Mouse (Mus musculus): Measurements from ENCODE around the gene Ncl. TPM values are rescaled to one million over a fixed set of nuclear protein-coding genes. Genes with fewer than 3 reads are reported as not detected.

Gene Ncl
- polyA plus RNA-seq (2012; rRNA removed; ENCODE audit: low replicate concordance), result 4.1 and 8.2 TPM in 2 replicates

DNA sequence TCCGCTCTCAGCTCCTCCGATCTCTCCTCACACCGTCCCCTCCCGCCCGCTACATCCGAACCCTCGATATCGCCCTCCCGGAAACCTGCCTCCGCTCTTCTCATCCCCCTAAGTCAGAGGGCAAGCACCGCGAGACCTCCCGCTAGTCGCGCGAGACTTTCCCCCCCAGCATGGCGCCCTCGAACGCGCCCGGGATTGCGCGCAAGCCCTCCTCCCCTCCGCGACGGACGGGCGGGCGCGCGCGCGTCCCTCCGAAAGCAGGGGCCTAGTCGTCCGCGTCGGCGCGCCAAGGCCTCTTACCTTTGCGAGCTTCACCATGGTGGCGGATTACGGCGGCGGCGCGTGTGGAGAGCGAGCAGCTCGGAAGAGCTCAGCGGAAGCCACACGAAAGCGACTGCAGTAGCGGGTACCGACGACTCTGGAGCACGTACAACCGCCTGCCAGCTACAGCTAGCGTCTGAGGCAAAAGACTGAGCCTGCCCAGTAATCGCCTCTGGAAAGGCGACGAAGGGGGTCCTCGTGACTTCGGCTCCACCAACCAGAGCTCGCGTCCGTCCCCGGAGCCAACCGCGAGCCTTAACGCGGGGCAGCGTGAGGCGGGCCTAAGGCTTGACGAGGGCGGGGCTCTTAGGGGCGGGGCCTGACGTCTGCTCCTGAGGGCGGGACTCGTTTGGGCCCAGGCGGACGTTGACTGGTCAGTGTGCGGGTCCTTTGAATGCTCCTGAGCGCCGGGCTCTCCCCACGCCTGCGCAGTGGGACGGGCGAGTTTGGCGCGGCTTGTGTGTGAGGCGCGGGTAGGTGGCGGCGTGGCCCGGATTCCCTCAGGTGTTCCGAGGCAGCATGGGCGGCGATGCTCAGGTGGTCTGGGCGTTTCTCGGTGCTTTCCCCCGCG lies at the start of gene Ncl:
Ncl (minus strand) TSS at position 495 of the 892 bp plus-strand sequence.

DNA sequence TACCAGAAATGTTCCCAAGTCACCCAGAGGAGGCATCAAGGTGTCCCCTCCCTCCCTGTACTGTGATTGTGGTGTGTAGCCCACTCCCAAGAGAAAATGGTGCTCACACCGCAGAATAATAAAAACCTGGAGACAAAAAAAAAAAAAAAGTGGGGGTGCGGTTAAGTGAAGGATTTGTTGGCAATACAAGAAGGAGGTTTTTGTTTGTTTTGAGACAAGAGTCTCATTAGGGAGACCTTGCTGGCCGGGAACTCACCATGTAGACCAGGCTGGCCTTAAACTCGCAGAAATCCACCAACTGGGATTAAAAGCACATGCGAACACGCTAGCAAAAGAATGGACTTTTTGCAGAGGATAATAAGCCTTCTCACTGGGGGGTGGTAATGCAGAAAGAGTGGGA lies 56.7 kb downstream of the Ncl start, which contains the start of gene B3gnt7:
B3gnt7 (plus strand) TSS at position 301 of the 400 bp plus-strand sequence.

Other genes starting within 250 kb of the Ncl start
- 1.1 TPM in 1 of 2 replicates, not detected in the other for gene Htr2b, start 247.4 kb downstream of the Ncl start, polyA plus RNA-seq (2012; rRNA removed; ENCODE audit: low replicate concordance)
- not detected in 2 replicates for gene Gm21972, start 225.8 kb downstream of the Ncl start, polyA plus RNA-seq (2012; rRNA removed; ENCODE audit: low replicate concordance)
- 3.5 and 3.8 TPM in 2 replicates for gene Armc9, start 204.6 kb downstream of the Ncl start, polyA plus RNA-seq (2012; rRNA removed; ENCODE audit: low replicate concordance)
- gene B3gnt7, start 56.6 kb downstream of the Ncl start, polyA plus RNA-seq (2012; rRNA removed; ENCODE audit: low replicate concordance), result 7.1 and 8.3 TPM in 2 replicates
- gene Nmur1, start 66.8 kb upstream of the Ncl start, polyA plus RNA-seq (2012; rRNA removed; ENCODE audit: low replicate concordance), result 0.32 and 0.42 TPM in 2 replicates
- gene Tex44, start 66.9 kb upstream of the Ncl start, polyA plus RNA-seq (2012; rRNA removed; ENCODE audit: low replicate concordance), result not detected in 2 replicates
- gene Ptma, start 167.3 kb upstream of the Ncl start, polyA plus RNA-seq (2012; rRNA removed; ENCODE audit: low replicate concordance), result 479 and 1,232 TPM in 2 replicates
- 10.7 and 18.8 TPM in 2 replicates for gene Pde6d, start 223.2 kb upstream of the Ncl start, polyA plus RNA-seq (2012; rRNA removed; ENCODE audit: low replicate concordance)
- gene Cops7b, start 223.5 kb upstream of the Ncl start, polyA plus RNA-seq (2012; rRNA removed; ENCODE audit: low replicate concordance), result 25.0 and 32.2 TPM in 2 replicates